Mouse (Mus musculus) kidney, adult 2 months (tissue): ENCODE measurements at regions not wholly inside any gene's neighbourhood (a gene's known extent, or its start where the extent isn't known, plus 50 kb on each side); places are given as distances from the start of the nearest gene placed in this dataset.

Experiments used
- DNase-seq: peaks from one replicate; pipeline ENCODE4 v3.0.0; 2021
- H3K27ac ChIP-seq: fragments of 200-500 bp; 2 replicates; pipeline ENCODE4 v1.5.1; 2012; ENCODE audit warnings: low read depth, low read length, control low read depth, inconsistent platforms; ENCODE audit not compliant: insufficient read depth
- H3K27me3 ChIP-seq: fragments of 200-500 bp; replicated peaks from 2 replicates; pipeline ENCODE4 v1.6.1; 2012; ENCODE audit warnings: mild to moderate bottlenecking, moderate library complexity, low read length, inconsistent platforms; ENCODE audit not compliant: control insufficient read depth, insufficient read depth
- H3K36me3 ChIP-seq: fragments of 200-500 bp; 2 replicates; pipeline ENCODE4 v1.6.1; 2012; ENCODE audit warnings: mild to moderate bottlenecking, moderate library complexity, low read length, inconsistent platforms; ENCODE audit not compliant: control insufficient read depth, insufficient read depth
- H3K4me1 ChIP-seq: fragments of 200-500 bp; 2 replicates; pipeline ENCODE4 v1.6.1; 2011; ENCODE audit warnings: low read length; ENCODE audit not compliant: control insufficient read depth, insufficient read depth
- H3K4me3 ChIP-seq: fragments of 200-500 bp; 2 replicates; pipeline ENCODE4 v1.5.1; 2011; ENCODE audit warnings: mild to moderate bottlenecking, low read depth, low read length, control low read depth; ENCODE audit not compliant: insufficient read depth
- CTCF ChIP-seq: fragments of 200-500 bp; conservative IDR thresholded peaks from 2 replicates; pipeline ENCODE4 v1.5.1; 2011; ENCODE audit warnings: low read depth, mild to moderate bottlenecking, control low read depth, low read length, moderate library complexity, mixed read lengths; ENCODE audit not compliant: insufficient read depth, insufficient read length
- POLR2A ChIP-seq: fragments of 200-500 bp; IDR thresholded peaks from one replicate; pipeline ENCODE4 v1.6.1; 2011; ENCODE audit warnings: low read depth, low read length, control low read depth
- WGBS: fragments of 180-500 bp; shearing (Covaris S2); methylation state at CpG from one replicate; pipeline ENCODE4 v1.1.7; 2018; 5-methylcytosine and 5-hydroxymethylcytosine counted together

- Histone ChIP-seq H3K27me3 (no peaks in the 10 kb centered on the region), H3K4me3 (no peak overlapping the region), H3K36me3 (no peaks in the 10 kb centered on the region), H3K27ac (no peak overlapping the region), H3K4me1 (no peaks in the 10 kb centered on the region)
- no peak for DNase-seq
- WGBS, result 97% methylated on average over 4 of the region's 4 CpGs
- TF ChIP-seq POLR2A (no peak), CTCF (no peak)
These were observed 221.5 kb upstream of the Tshz3 start for GRCm38 (mm10) chr7:36476434-36476833.

DNA sequence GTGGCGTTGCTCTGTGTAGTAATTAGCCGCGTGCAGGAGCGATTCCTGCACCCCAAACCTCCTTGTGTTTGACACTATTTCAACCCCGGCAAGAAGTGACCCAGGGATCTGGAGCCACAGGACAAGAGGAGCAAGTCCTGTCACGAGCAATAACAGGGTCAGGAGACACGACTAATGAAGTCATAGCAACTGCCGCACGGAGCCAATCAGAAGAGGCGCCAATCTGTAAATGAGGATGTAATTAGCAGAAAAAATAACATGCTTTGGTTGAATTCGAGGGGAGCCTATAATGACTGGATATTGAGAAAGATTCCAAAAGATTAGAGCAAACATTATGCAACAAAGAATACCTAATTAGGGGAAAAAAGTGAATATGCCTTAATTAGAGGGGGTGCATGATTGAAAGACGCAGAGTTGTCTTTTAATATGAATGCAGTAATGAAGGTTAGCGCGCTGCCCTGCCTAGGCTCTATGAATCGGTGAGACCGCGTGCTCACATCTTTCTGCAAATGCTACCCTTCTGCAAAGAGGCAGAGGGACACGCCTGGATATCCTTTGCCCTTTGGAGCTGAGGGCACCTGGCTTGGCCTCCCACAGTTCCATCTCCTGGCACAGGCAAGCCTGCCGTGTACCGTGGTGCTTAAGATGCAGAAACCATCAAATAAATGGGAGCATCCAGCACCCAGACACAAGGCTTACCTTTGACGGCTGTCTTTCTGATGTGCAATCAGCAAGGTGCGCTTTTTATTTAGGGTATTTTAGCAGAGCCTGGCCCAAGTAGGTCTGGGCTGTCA, 220.9 kb upstream of the Tshz3 start:
- peak; percentile 19 for DNase-seq
- H3K36me3 ChIP-seq, result no peaks in the 10 kb centered on the region
- no peak for TF ChIP-seq CTCF
- no peak for TF ChIP-seq POLR2A
- H3K27me3 ChIP-seq, result no peaks in the 10 kb centered on the region
- no peak overlapping the region for H3K27ac ChIP-seq
- H3K4me3 ChIP-seq, result no peak overlapping the region
- no peaks in the 10 kb centered on the region for H3K4me1 ChIP-seq
- WGBS, result 75% methylated on average over 22 of the region's 22 CpGs

- no peak for DNase-seq
- TF ChIP-seq CTCF (no peak), POLR2A (no peak)
- H3K4me1 ChIP-seq, result no peaks in the 10 kb centered on the region
- H3K27me3 ChIP-seq, result no peaks in the 10 kb centered on the region
- WGBS, result 71% methylated on average over 9 of the region's 9 CpGs
- no peaks in the 10 kb centered on the region for H3K36me3 ChIP-seq
- H3K4me3 ChIP-seq, result no peak overlapping the region
- no peak overlapping the region for H3K27ac ChIP-seq
These were observed 209.8 kb upstream of the Tshz3 start for GRCm38 (mm10) chr7:36488155-36488554.

GRCm38 (mm10) chr7:36491173-36491581, 206.7 kb upstream of the Tshz3 start:
- no peak for DNase-seq
- H3K27me3 ChIP-seq, result no peaks in the 10 kb centered on the region
- H3K27ac ChIP-seq, result no peak overlapping the region
- no peaks in the 10 kb centered on the region for H3K36me3 ChIP-seq
- H3K4me3 ChIP-seq, result no peak overlapping the region
- 85% methylated on average over 10 of the region's 10 CpGs for WGBS
- TF ChIP-seq POLR2A (no peak), CTCF (no peak)
- H3K4me1 ChIP-seq, result no peaks in the 10 kb centered on the region

- H3K36me3 ChIP-seq, result no peaks in the 10 kb centered on the region
- TF ChIP-seq POLR2A (no peak), CTCF (no peak)
- H3K4me1 ChIP-seq, result no peaks in the 10 kb centered on the region; the same call in 1 of the 2 replicates
- H3K27ac ChIP-seq, result no peak overlapping the region
- DNase-seq, result no peak
- no peak overlapping the region for H3K4me3 ChIP-seq
- H3K27me3 ChIP-seq, result no peaks in the 10 kb centered on the region
- WGBS, result 49% methylated on average over 15 of the region's 15 CpGs
These were observed 193.7 kb upstream of the Tshz3 start for GRCm38 (mm10) chr7:36504010-36504875.

GRCm38 (mm10) chr7:36507895-36508431, 190.0 kb upstream of the Tshz3 start:
- Histone ChIP-seq H3K4me1 (no peaks in the 10 kb centered on the region; the same call in 1 of the 2 replicates), H3K36me3 (no peaks in the 10 kb centered on the region), H3K4me3 (no peak overlapping the region), H3K27me3 (no peaks in the 10 kb centered on the region), H3K27ac (no peak overlapping the region)
- DNase-seq, result no peak
- TF ChIP-seq POLR2A (no peak), CTCF (no peak)
- WGBS, result 89% methylated on average over 9 of the region's 9 CpGs

DNA sequence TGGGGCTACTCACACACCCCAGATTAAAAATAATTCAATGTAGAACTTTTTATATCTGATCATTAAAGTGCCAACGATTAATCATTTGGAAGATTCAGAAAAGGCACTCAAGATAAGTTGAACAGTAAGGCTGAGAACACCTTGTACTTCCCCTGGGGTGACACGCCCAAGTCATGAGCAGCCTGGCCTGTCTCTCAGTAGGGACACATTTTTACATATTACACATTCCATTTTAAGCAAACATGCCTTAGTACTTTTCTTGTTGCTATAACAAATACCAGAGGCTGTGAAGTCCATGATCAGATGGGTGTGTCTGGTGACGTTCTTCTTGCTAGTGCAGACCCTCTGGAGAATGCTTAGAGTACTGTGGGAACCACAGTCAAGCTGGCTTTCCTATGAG, 184.2 kb upstream of the Tshz3 start:
- TF ChIP-seq POLR2A, result no peak
- no peak for TF ChIP-seq CTCF
- DNase-seq, result no peak
- H3K4me3 ChIP-seq, result no peak overlapping the region
- H3K36me3 ChIP-seq, result no peaks in the 10 kb centered on the region
- H3K4me1 ChIP-seq, result no peaks in the 10 kb centered on the region; the same call in 1 of the 2 replicates
- no peak overlapping the region for H3K27ac ChIP-seq
- H3K27me3 ChIP-seq, result no peaks in the 10 kb centered on the region
- 89% methylated on average over 3 of the region's 3 CpGs for WGBS
